Mouse (Mus musculus) lung, postnatal 0 days (tissue): Measurements from ENCODE around the gene Shisa2. TPM values are rescaled to one million over a fixed set of nuclear protein-coding genes. Genes with fewer than 3 reads are reported as not detected.

ENCODE experiments used
- ATAC-seq: fragments of 200-750 bp; cut with Nextera tagmentation; 2 replicates; pipeline ENCODE4 v1.8.0; 2017; ENCODE audit warnings: moderate library complexity
- DNase-seq: peaks from one replicate; pipeline ENCODE4 v3.0.0-alpha.2; 2016; ENCODE audit warnings: low spot score
- H3K27ac ChIP-seq: fragments of 300-500 bp; sonication (generic); 2 replicates; pipeline ENCODE4 v1.5.1; 2014; ENCODE audit warnings: antibody characterized with exemption, mild to moderate bottlenecking, low read length, mixed read lengths
- H3K27me3 ChIP-seq: fragments of 300-500 bp; sonication (generic); replicated peaks from 2 replicates; pipeline ENCODE4 v1.6.1; 2014; ENCODE audit warnings: low read length, mixed read lengths; ENCODE audit not compliant: insufficient read depth
- H3K36me3 ChIP-seq: fragments of 300-500 bp; sonication (generic); 2 replicates; pipeline ENCODE4 v1.6.1; 2014; ENCODE audit warnings: low read length, mixed read lengths; ENCODE audit not compliant: insufficient read depth
- H3K4me1 ChIP-seq: fragments of 300-500 bp; sonication (generic); 2 replicates; pipeline ENCODE4 v1.6.1; 2014; ENCODE audit warnings: antibody characterized with exemption, low read depth, low read length, mixed read lengths; ENCODE audit not compliant: insufficient read depth
- H3K4me2 ChIP-seq: fragments of 300-500 bp; sonication (generic); replicated peaks from 2 replicates; pipeline ENCODE4 v1.6.1; 2014; ENCODE audit warnings: low read depth, mild to moderate bottlenecking, low read length, moderate library complexity, mixed read lengths
- H3K4me3 ChIP-seq: fragments of 300-500 bp; sonication (generic); 2 replicates; pipeline ENCODE4 v1.5.1; 2014; ENCODE audit warnings: low read depth, low read length
- H3K9ac ChIP-seq: fragments of 300-500 bp; sonication (generic); replicated peaks from 2 replicates; pipeline ENCODE4 v1.6.1; 2014; ENCODE audit warnings: low read depth, mild to moderate bottlenecking
- H3K9me3 ChIP-seq: fragments of 300-500 bp; sonication (generic); 2 replicates; pipeline ENCODE4 v1.6.1; 2016; ENCODE audit warnings: low read length, mixed read lengths
- CTCF ChIP-seq: IDR thresholded peaks from 2 replicates; pipeline ENCODE4 v1.5.1; 2016; ENCODE audit warnings: antibody characterized with exemption, mild to moderate bottlenecking
- EP300 ChIP-seq: IDR thresholded peaks from 2 replicates; pipeline ENCODE4 v1.6.1; 2016; ENCODE audit warnings: antibody characterized with exemption, mild to moderate bottlenecking, control low read depth
- WGBS: fragments of 180-500 bp; shearing (Covaris S2); extraction: QIAGEN DNeasy Blood & Tissue Kit; methylation state at CpG from one replicate; pipeline ENCODE4 v1.1.7; 2014; 5-methylcytosine and 5-hydroxymethylcytosine counted together
- polyA plus RNA-seq: library from polyadenylated mRNA; unstranded; fragments of >200 nt; fragmentation: Nextera tagmentation; extraction: Ambion mirVana; gene quantifications from 2 replicates; pipeline ENCODE4 v1.2.1, GENCODE M21; 2015

The Shisa2 gene
- polyA plus RNA-seq, 1 experiment from 2014 or later: 10.6 TPM

DNA sequence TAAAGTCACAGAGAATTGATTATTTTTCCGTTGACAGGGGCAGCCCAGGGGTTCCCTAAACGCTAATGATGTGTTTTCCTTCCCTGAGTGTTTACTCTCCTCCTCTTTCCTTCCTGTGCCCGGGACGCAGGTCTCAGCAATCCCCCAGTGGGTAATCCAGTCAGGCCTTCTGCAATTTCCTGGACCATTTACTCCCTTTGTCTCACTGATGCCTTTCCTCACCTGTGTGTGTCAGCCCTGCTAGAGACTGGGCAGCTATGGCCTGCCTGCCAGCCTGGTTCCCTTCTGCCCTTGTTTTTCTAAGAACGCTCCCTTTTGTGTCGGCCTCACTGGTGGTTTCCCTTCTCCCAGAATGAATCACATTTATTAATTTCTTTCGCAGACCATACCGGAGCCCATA is 49.4 kb downstream of the Shisa2 start:
- TF ChIP-seq CTCF (no peak), EP300 (no peak)
- no peak for ATAC-seq
- Histone ChIP-seq H3K4me3 (no peak overlapping the region), H3K9me3 (no peaks in the 10 kb centered on the region), H3K9ac (no peak overlapping the region), H3K27me3 (no peaks in the 10 kb centered on the region), H3K4me2 (no peak overlapping the region), H3K36me3 (no peaks in the 10 kb centered on the region), H3K27ac (no peak overlapping the region), H3K4me1 (no peaks in the 10 kb centered on the region)
- DNase-seq: no peak
- 22% methylated on average over 8 of the region's 8 CpGs for WGBS

DNA sequence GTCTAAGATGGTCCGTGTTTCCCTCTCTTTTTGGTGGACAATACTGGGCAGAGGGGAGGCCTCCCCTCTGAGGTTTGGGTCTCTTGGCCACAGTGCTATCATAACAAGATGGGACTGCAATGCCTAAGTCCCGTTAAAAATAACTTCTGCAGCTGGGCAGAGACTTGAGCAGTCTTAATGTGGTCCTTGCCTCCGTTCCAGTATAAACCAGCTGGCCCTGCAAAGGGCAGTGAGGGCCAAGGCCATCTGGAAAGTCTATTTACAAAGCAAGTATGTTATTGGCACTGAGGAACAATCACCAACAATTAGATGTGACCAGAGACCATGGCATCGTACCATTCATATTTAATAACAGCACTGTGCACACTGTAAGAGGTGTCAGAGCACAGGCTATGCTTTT is 50.2 kb downstream of the Shisa2 start:
- H3K9ac ChIP-seq: no peak overlapping the region
- no peaks in the 10 kb centered on the region for H3K27me3 ChIP-seq
- ATAC-seq (no peak), DNase-seq (no peak)
- no peaks in the 10 kb centered on the region for H3K36me3 ChIP-seq
- H3K9me3 ChIP-seq: no peaks in the 10 kb centered on the region
- H3K4me1 ChIP-seq: no peaks in the 10 kb centered on the region
- H3K4me3 ChIP-seq: no peak overlapping the region
- no peak overlapping the region for H3K27ac ChIP-seq
- no peak overlapping the region for H3K4me2 ChIP-seq
- 58% methylated on average over 4 of the region's 4 CpGs for WGBS
- no peak for TF ChIP-seq CTCF

- Histone ChIP-seq H3K4me3 (no peak overlapping the region), H3K36me3 (no peaks in the 10 kb centered on the region), H3K9ac (no peak overlapping the region), H3K27ac (no peak overlapping the region), H3K4me2 (no peak overlapping the region), H3K9me3 (no peaks in the 10 kb centered on the region), H3K4me1 (no peaks in the 10 kb centered on the region), H3K27me3 (no peaks in the 10 kb centered on the region)
- 56% methylated on average over 7 of the region's 7 CpGs for WGBS
- TF ChIP-seq CTCF (no peak), EP300 (no peak)
- ATAC-seq: no peak
- DNase-seq: no peak
Observed at GRCm38 (mm10) chr14:59677598-59678003, 52.5 kb downstream of the Shisa2 start.

Other genes starting within 250 kb of the Shisa2 start
- 0.19 and 0.32 TPM in 2 replicates for gene Phf11c, start 229.9 kb upstream of the Shisa2 start, polyA plus RNA-seq
- 5.8 and 6.1 TPM in 2 replicates for gene Setdb2, start 184.4 kb upstream of the Shisa2 start, polyA plus RNA-seq
- 25.6 and 27.2 TPM in 2 replicates for gene Cab39l, start 184.3 kb upstream of the Shisa2 start, polyA plus RNA-seq
- 42.0 and 42.3 TPM in 2 replicates for gene Cdadc1, start 27.3 kb upstream of the Shisa2 start, polyA plus RNA-seq